Mouse (Mus musculus) right cerebral cortex, adult 18-20 months (tissue): ENCODE measurements around the gene Mapk8ip1.

Experiments used
- DNase-seq: peaks from one replicate; pipeline ENCODE4 v3.0.0; 2022; ENCODE audit warnings: mixed read lengths

Gene Mapk8ip1

GRCm38 (mm10) chr2:92389645-92390044 is 11.4 kb downstream of the Mapk8ip1 start:
- no peak for DNase-seq

DNA sequence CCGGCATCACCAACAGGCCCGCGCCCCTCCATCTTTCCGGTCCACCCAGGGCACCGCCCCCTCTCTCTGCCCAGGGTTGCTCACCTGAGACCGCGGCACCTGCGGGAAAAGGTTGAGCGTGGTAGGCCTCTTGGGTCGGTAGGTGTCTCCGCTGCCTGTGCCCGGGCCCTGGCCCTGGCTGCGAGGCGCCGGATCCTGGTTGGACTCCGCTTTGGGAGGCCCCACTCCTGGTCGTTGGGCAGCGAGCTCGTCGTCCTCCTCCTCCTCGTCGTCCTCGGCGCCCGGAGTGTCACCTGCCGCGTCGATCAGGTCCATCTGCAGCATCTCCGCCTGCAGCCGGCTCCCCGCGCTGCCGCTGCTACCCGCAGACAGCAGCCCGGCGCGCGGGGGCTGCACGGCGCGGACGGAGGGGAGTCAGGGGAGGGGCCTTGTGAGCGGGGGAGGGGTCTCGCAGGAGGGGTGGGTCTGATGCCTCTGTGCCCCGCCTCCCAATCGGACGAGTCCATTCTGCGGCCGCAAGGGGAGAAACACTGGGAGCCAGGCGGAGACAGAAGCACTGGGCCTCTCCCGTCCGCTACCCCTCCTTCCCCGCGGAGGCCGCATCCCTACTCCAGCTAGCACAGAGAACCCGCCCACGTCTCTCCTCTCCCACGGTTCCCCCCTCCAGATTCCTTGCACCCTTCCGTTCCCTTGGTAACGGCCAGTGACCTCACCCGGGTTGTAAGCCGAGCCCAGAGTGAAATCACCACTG is 12.0 kb downstream of the Mapk8ip1 start:
- DNase-seq: peak; percentile 97

- DNase-seq: peak; percentile 67
These were observed 13.0 kb downstream of the Mapk8ip1 start for GRCm38 (mm10) chr2:92388081-92388517.

GRCm38 (mm10) chr2:92387646-92388045 is 13.4 kb downstream of the Mapk8ip1 start:
- DNase-seq: peak; percentile 85

GRCm38 (mm10) chr2:92386821-92387570 is 14.1 kb downstream of the Mapk8ip1 start:
- no peak for DNase-seq

- DNase-seq: no peak
These were observed 15.7 kb downstream of the Mapk8ip1 start for GRCm38 (mm10) chr2:92385113-92386051.

DNA sequence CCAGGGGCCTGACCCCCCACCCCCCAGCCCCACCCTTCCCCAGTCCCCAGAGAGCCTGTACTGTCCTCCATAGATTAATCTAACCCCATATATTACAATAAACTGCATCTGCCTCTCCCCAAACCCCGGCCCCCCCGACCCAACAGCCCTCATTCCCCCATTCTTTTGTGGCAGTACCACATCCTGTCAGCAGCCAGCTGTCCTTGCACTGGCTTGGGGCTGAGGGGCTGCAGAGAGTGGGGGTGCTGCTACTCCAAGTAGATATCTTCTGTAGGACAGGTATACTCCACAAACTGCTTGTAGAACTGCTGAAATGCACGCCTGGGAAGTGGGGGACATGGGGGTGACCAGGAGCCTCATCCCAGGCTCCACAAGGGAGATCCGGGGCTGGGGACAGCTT is 17.0 kb downstream of the Mapk8ip1 start:
- no peak for DNase-seq

- no peak for DNase-seq
These were observed 18.3 kb downstream of the Mapk8ip1 start for GRCm38 (mm10) chr2:92382759-92383158.

- DNase-seq: no peak
These were observed 19.0 kb downstream of the Mapk8ip1 start, which contains the start of gene 1700029I15Rik for GRCm38 (mm10) chr2:92381901-92382588. Gene 1700029I15Rik (plus strand): TSS chr2:92382538.

GRCm38 (mm10) chr2:92381161-92381560 is 19.9 kb downstream of the Mapk8ip1 start:
- DNase-seq: no peak

GRCm38 (mm10) chr2:92380495-92381050 is 20.5 kb downstream of the Mapk8ip1 start:
- no peak for DNase-seq

DNA sequence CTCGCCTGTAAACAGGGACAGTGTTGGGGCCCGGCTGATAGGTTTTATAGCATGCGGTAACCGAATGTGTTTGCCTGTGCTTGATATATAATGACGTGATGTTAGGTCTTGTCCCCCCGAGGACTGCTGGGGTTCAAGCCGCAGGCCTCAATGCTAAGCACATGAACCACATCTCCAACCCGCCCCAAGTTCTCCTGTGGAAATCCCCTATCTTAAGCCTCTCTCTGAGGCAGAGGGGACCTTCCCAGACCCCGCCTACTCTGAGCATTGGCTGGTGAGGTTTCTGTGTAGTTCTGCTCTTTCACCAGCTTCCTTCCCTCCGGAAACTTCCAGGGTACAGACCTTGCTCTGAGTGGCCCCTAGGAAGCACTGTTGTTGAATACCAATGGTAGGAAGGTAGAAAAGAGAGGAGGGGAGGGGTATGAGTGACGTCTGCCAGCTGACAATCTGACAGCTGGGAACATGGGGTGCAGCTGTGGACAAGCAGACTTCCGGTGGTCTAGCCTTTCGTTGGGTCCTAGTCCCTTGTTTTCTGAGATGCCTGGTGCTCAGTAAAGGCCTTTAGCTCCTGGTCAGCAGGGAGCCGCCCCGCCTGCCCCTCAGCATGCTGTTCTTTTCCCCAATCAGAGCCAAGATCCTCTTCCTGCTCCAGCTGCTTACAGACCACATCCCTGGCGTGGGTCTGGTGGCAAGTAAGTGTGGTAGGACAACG is 21.1 kb downstream of the Mapk8ip1 start:
- no peak for DNase-seq

DNA sequence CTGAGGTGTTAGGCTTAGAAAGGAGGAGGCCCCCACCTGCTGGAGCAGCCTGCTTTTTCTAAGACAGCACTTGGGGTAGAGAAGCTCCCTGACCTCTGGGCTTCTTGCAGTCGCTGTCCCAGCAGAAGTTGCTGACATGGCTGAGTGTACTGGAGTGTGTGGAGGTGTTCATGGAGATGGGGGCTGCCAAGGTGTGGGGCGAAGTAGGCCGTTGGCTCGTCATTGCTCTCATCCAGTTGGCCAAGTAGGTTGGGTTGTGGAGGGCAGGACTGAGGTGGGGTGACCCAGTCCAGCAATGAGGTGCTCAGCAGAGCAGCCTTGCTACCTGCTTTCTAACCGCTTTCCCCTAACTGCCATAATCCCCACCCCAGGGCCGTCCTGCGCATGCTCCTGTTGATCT is 23.7 kb downstream of the Mapk8ip1 start:
- no peak for DNase-seq

- DNase-seq: no peak
These were observed 24.8 kb downstream of the Mapk8ip1 start for GRCm38 (mm10) chr2:92376300-92376699.

DNA sequence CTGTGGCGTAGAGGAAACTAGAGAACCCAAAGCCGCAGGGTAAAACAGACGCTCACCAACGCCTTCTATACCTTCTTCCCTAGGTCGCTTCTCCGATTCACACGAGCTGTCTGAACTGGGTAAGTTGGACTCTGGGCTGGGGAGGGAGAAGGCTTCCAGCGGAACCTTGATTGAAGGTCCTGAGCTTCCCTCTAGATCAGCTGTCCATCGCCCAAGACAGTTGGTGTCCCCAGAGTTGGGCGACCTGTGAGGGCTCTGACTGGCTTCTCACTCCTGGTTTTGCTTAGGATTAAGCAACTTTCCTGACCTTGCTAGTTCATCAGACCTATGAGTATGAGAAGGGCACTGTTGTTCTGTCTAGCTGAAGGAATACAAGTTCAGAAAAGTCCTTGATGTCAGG is 25.3 kb downstream of the Mapk8ip1 start:
- no peak for DNase-seq

- peak; percentile 98 for DNase-seq
These were observed 25.9 kb downstream of the Mapk8ip1 start for GRCm38 (mm10) chr2:92375099-92375623.

- peak; percentile 57 for DNase-seq
These were observed 26.5 kb downstream of the Mapk8ip1 start, which contains the start of the genes Pex16 and Large2 for GRCm38 (mm10) chr2:92374514-92374913. Gene Pex16 (plus strand): TSS chr2:92374676. Gene Large2 (minus strand): TSS chr2:92374869.

- no peak for DNase-seq
These were observed 27.6 kb downstream of the Mapk8ip1 start for GRCm38 (mm10) chr2:92373437-92373813.

- no peak for DNase-seq
These were observed 28.2 kb downstream of the Mapk8ip1 start for GRCm38 (mm10) chr2:92372767-92373436.

- DNase-seq: no peak
These were observed 28.9 kb downstream of the Mapk8ip1 start for GRCm38 (mm10) chr2:92371971-92372690.
